In the genomic region with DNA sequence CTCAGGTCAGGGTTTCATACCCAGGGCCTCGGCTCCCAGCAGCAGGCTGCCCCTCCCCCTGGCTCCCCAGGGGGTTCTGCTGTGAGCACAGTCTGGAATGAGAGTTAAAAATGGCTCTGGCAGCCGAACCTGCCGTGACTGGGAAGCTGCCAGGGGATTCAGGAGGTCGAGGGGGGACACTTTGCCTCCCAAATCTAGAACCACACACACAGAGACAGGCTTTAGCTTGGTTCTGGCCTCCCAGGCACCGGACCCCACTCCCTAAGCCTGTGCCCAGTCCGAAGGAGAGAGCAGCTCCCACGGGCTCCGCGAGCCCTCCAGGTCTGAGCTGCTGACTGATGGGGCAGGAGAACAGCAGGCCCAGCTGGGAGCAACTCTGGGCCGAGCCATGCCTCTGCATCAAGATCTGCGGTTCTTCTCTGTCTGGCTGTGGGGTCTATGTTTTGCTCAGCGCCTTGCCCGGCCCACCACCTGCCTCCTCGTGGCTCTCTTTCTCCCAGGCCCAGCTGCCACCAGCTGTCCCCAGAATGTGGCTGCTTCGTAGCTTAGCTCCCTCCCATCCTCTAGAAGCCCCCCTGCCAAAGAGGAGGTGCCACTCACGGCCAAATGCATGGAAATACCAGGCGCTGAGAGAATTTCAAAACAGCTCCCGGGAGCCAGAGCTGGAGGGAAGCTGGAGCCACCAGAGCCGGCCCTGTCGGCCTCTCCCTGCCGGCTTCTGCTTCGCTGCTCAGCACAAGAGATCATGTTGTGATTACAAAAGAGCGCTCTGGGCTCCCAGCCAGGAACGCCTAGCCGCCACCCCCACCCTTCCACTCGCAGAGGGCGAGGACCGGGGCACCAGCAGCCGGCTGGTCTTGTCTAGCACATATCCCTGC, we compare ENCODE assay signal across 8 mouse cellular contexts. TPM values are rescaled to one million over a fixed set of nuclear protein-coding genes. Genes with fewer than 3 reads are reported as not detected.
DNase-seq lines count a peak whose midpoint lies in the region; ATAC-seq lines count a peak whose summit lies in the region.

A gene (minus strand): TSS at position 756 of the 878 bp plus-strand sequence.

- peak; percentile 94 for DNase-seq in Muller cell, postnatal 12 days (ENCODE audit: inconsistent ontology term)
- peak; percentile 95 for DNase-seq in cerebellum, postnatal 10 days
- peak; percentile 79 to 80 for DNase-seq in frontal cortex, postnatal 14 days (ENCODE audit: low spot score in 2 of 2)
- DNase-seq in hindbrain, embryonic 10.5 days (ENCODE audit: low spot score), result peak; percentile 75
- DNase-seq in layer of hippocampus, postnatal 14 days (ENCODE audit: low spot score in 2 of 2), result peak; percentile 83 to 86
- DNase-seq in ovary, postnatal 10 days (ENCODE audit: low spot score), result peak; percentile 76
- DNase-seq in thymus, postnatal 4 days, result peak; percentile 57

- WGBS in hindbrain, embryonic 10.5 days, result 4% methylated on average over 29 of the region's 29 CpGs
- WGBS in lung, embryonic 16.5 days, result 5% methylated on average over 29 of the region's 29 CpGs

- no peaks in the 10 kb centered on the region for H3K36me3 ChIP-seq in hindbrain, embryonic 10.5 days
- no peaks in the 10 kb centered on the region for H3K36me3 ChIP-seq in lung, embryonic 16.5 days (ENCODE audit: control insufficient read depth, insufficient read depth, low read length)

- peak within 1 kb of the TSS; percentile 61 for H3K4me2 ChIP-seq in lung, embryonic 16.5 days (ENCODE audit: low read depth, low read length)

- peaks cover 50% of the 10 kb centered on the region for H3K4me1 ChIP-seq in hindbrain, embryonic 10.5 days (replicated peaks)
- H3K4me1 ChIP-seq in lung, embryonic 16.5 days (replicated peaks; ENCODE audit: control insufficient read depth, insufficient read depth, low read length), result peaks cover 37% of the 10 kb centered on the region

- H3K9ac ChIP-seq in lung, embryonic 16.5 days (ENCODE audit: low read length), result peak within 1 kb of the TSS; percentile 68

- peaks cover 77% of the 10 kb centered on the region for H3K27me3 ChIP-seq in hindbrain, embryonic 10.5 days (ENCODE audit: insufficient read depth, poor library complexity, severe bottlenecking)
- H3K27me3 ChIP-seq in lung, embryonic 16.5 days (ENCODE audit: control insufficient read depth, insufficient read depth, low read depth, low read length), result no peaks in the 10 kb centered on the region

- H3K9me3 ChIP-seq in hindbrain, embryonic 10.5 days, result no peaks in the 10 kb centered on the region
- no peaks in the 10 kb centered on the region for H3K9me3 ChIP-seq in lung, embryonic 16.5 days (ENCODE audit: control insufficient read depth, low read length)

- H3K4me3 ChIP-seq in hindbrain, embryonic 10.5 days, result peak within 1 kb of the TSS; percentile 42
- peak within 1 kb of the TSS; percentile 38 for H3K4me3 ChIP-seq in lung, embryonic 16.5 days (ENCODE audit: low read length)

- peak within 1 kb of the TSS; percentile 89 for H3K27ac ChIP-seq in hindbrain, embryonic 10.5 days
- H3K27ac ChIP-seq in lung, embryonic 16.5 days (ENCODE audit: low read length), result peak within 1 kb of the TSS; percentile 98

- ATAC-seq in lung, embryonic 16.5 days (ENCODE audit: low read depth), result peak; percentile 92

RNA-seq across cellular contexts. Expression of the gene that starts here (rescaled TPM):
- 0.50 and 0.55 TPM in 2 replicates for polyA plus RNA-seq in hindbrain, embryonic 10.5 days (2016; fragmentation: Nextera tagmentation; extraction: Ambion mirVana)
- total RNA-seq in layer of hippocampus, postnatal 14 days (2021), result 1 to 10 TPM; 3.5 to 4.2 TPM
- polyA plus RNA-seq in lung, embryonic 16.5 days (2015; fragmentation: Nextera tagmentation; extraction: Ambion mirVana), result 1.3 and 1.4 TPM in 2 replicates

Comparison
In these comparisons a context has a peak if more than half of its experiments do, and no peak if none do; other contexts are left out.
1. Peak in every context shown above with its lines: DNase-seq, ATAC-seq, H3K4me3 ChIP-seq and H3K27ac ChIP-seq.
2. Peak in DNase-seq, H3K4me3 ChIP-seq and H3K27ac ChIP-seq in hindbrain, embryonic 10.5 days; RNA of the gene not detected or under 1 TPM.